Mouse (Mus musculus) liver, embryonic 14.5 days (tissue): ENCODE results near the gene Bcl2l11. TPM values are rescaled to one million over a fixed set of nuclear protein-coding genes. Genes with fewer than 3 reads are reported as not detected.

ENCODE experiments used
- ATAC-seq: fragments of 200-750 bp; cut with Nextera tagmentation; 2 replicates; pipeline ENCODE4 v1.8.0; 2017; ENCODE audit warnings: moderate number of reproducible peaks, mild to moderate bottlenecking, moderate library complexity; ENCODE audit not compliant: insufficient read depth
- DNase-seq, 3 experiments: peaks; one replicate each; pipeline ENCODE4 v3.0.0-alpha.2; 2012 to 2013; ENCODE audit warnings: low read depth in 3 of 3, low spot score in 3 of 3
- H3K27ac ChIP-seq: fragments of 300-500 bp; sonication (generic); 2 replicates; pipeline ENCODE4 v1.5.1; 2014; ENCODE audit warnings: moderate library complexity, mild to moderate bottlenecking, control low read depth, inconsistent platforms
- H3K27me3 ChIP-seq: fragments of 300-500 bp; sonication (generic); 2 replicates; pipeline ENCODE4 v1.6.1; 2014; ENCODE audit warnings: mild to moderate bottlenecking, low read length, moderate library complexity; ENCODE audit not compliant: control insufficient read depth, insufficient read depth
- H3K36me3 ChIP-seq: fragments of 300-500 bp; sonication (generic); replicated peaks from 2 replicates; pipeline ENCODE4 v1.6.1; 2014; ENCODE audit warnings: low read depth; ENCODE audit not compliant: control insufficient read depth, insufficient read depth
- H3K4me1 ChIP-seq, 2 experiments: fragments of 200-500 bp in 1 of 2; fragments of 300-500 bp in 1 of 2; sonication (generic) in 1 of 2; replicated peaks; 2 replicates each; pipeline ENCODE4 v1.6.1; 2012 to 2014; ENCODE audit warnings: antibody characterized with exemption in 1 of 2, inconsistent platforms in 1 of 2, low read length in 1 of 2; ENCODE audit not compliant: control insufficient read depth in 2 of 2, insufficient read depth in 2 of 2
- H3K4me2 ChIP-seq: fragments of 300-500 bp; sonication (generic); 2 replicates; pipeline ENCODE4 v1.6.1; 2014; ENCODE audit warnings: low read depth, mild to moderate bottlenecking, control low read depth, moderate library complexity
- H3K4me3 ChIP-seq, 2 experiments: fragments of 200-500 bp in 1 of 2; fragments of 300-500 bp in 1 of 2; sonication (generic) in 1 of 2; 2 replicates each; pipeline ENCODE4 v1.5.1; 2012 to 2014; ENCODE audit warnings: low read depth in 2 of 2, low read length in 2 of 2, mild to moderate bottlenecking in 2 of 2, control low read depth in 1 of 2, inconsistent platforms in 1 of 2, moderate library complexity in 1 of 2; ENCODE audit not compliant: insufficient read depth in 1 of 2
- H3K9ac ChIP-seq: fragments of 300-500 bp; sonication (generic); replicated peaks from 2 replicates; pipeline ENCODE4 v1.6.1; 2014; ENCODE audit warnings: mild to moderate bottlenecking, control low read depth, moderate library complexity
- H3K9me3 ChIP-seq: fragments of 300-500 bp; sonication (generic); 2 replicates; pipeline ENCODE4 v1.6.1; 2016; ENCODE audit warnings: low read length, mixed read lengths; ENCODE audit not compliant: control insufficient read depth
- CTCF ChIP-seq: IDR thresholded peaks from 2 replicates; pipeline ENCODE4 v1.5.1; 2016; ENCODE audit warnings: antibody characterized with exemption, low read depth, control low read depth
- EP300 ChIP-seq: IDR thresholded peaks from 2 replicates; pipeline ENCODE4 v1.6.1; 2016; ENCODE audit warnings: antibody characterized with exemption, low read depth
- WGBS: fragments of 180-500 bp; shearing (Covaris S2); extraction: QIAGEN DNeasy Blood & Tissue Kit; methylation state at CpG from one replicate; pipeline ENCODE4 v1.1.7; 2014; ENCODE audit not compliant: insufficient replicate concordance; 5-methylcytosine and 5-hydroxymethylcytosine counted together
- polyA plus RNA-seq, 2 experiments: library from polyadenylated mRNA; depleted of rRNA in 1 of 2; stranded (reverse) in 1 of 2; unstranded in 1 of 2; fragments of >200 nt; fragmentation: Nextera tagmentation in 1 of 2; extraction: Ambion mirVana in 1 of 2; gene quantifications; 2 replicates each; pipeline versions ENCODE4 v1.2.1 to v1.2.3; 2012 to 2014

Gene Bcl2l11
- polyA plus RNA-seq, 2 experiments = 3.3 to 4.5 TPM

DNA sequence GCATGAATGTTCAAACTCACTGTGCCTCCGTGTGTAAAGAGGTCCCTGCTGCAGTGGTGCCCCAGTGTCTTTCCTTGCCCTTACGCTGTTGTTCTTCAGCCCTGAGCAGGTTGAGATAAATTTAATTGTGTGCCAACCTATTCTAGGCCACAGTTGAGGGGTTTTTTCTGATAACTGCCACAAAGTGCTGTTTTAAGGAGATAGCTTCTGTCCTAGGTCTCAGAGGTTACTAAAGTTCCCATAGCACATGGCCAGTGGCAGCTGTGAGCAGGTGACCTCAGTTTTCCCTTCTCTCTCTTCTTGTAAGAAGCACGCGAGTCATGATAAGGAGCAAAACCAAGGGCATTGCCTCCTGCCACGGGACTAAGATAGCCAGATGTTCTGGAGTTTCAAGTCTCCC lies 41.2 kb upstream of the Bcl2l11 start:
- no peaks in the 10 kb centered on the region for H3K27me3 ChIP-seq
- ATAC-seq (peak; percentile 82), DNase-seq (peak; percentile 30 to 40 (median 35))
- H3K9me3 ChIP-seq = no peaks in the 10 kb centered on the region
- no peak overlapping the region for H3K9ac ChIP-seq
- 16% methylated on average over 5 of the region's 5 CpGs for WGBS
- TF ChIP-seq CTCF = no peak
- TF ChIP-seq EP300 = peak; percentile 79
- no peak overlapping the region for H3K27ac ChIP-seq
- H3K36me3 ChIP-seq = no peaks in the 10 kb centered on the region
- H3K4me1 ChIP-seq = peaks cover 0 to 19% of the 10 kb centered on the region in 2 experiments; a peak in 2 of 4 replicates
- no peak overlapping the region for H3K4me2 ChIP-seq
- no peak overlapping the region for H3K4me3 ChIP-seq

DNA sequence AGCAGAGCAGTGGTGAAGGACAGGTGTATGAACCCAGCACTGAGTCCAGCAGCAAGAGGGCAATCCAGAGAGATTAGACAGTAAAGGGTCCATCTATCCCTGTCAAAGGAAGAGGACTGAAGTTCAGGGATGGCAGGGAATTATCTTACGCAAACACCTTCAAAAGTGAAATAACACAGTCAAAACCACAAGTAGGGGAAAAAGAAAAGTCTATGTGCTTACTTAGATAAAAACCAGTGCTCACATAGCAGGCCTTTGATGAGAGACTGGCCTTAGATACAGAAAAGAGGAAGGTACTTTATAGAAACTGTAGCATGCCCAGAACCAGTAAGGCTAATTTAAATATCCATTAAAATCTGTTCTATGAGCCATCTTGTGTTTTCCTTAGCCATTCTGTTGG lies 40.4 kb upstream of the Bcl2l11 start:
- no peak overlapping the region for H3K9ac ChIP-seq
- WGBS = 41% methylated on average over 1 of the region's 1 CpGs
- H3K27me3 ChIP-seq = no peaks in the 10 kb centered on the region
- DNase-seq (no peak), ATAC-seq (0 out of 2 replicates have a peak, but pooled peaks have one; percentile 13)
- peaks cover 0 to 19% of the 10 kb centered on the region in 2 experiments; a peak in 2 of 4 replicates for H3K4me1 ChIP-seq
- TF ChIP-seq CTCF (no peak), EP300 (no peak; the same call in 1 of the 2 replicates)
- no peak overlapping the region for H3K4me3 ChIP-seq
- no peaks in the 10 kb centered on the region for H3K9me3 ChIP-seq
- H3K36me3 ChIP-seq = no peaks in the 10 kb centered on the region
- H3K4me2 ChIP-seq = no peak overlapping the region
- H3K27ac ChIP-seq = no peak overlapping the region

DNA sequence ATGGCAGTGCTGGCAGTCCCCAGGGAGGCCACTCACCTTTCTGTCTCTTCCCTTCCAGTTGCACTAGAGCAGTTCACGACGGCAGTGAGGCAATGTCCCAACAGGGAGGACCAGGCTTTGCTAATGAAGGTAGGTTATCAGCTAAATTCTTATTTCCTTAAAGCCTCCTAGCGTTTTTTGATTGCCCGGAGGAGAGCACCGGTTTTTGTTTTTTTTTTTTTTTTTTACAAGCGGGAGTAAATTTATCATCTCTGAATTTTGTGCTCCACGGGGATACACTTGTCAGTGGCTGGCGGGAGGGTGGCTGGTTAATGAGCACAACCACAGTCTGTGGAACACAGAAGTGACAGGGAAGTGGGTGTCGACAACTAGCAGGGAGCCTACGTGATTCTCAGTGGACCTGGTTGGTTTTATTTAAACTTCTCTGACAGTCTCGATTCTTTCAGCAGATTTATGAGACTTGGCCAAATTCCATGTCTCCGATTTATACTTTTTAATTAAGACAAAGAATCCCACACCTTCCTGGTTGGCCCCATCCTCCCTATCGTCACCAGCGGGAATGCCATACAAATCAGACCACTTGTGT lies 39.4 kb upstream of the Bcl2l11 start:
- H3K9me3 ChIP-seq = no peaks in the 10 kb centered on the region
- no peak overlapping the region for H3K27ac ChIP-seq
- DNase-seq (no peak), ATAC-seq (no peak)
- no peak overlapping the region for H3K4me3 ChIP-seq
- no peak overlapping the region for H3K4me2 ChIP-seq
- WGBS = 42% methylated on average over 14 of the region's 14 CpGs
- H3K9ac ChIP-seq = no peak overlapping the region
- no peaks in the 10 kb centered on the region for H3K36me3 ChIP-seq
- H3K27me3 ChIP-seq = no peaks in the 10 kb centered on the region
- peaks cover 0 to 19% of the 10 kb centered on the region in 2 experiments; a peak in 2 of 4 replicates for H3K4me1 ChIP-seq
- TF ChIP-seq CTCF (no peak), EP300 (no peak)

DNA sequence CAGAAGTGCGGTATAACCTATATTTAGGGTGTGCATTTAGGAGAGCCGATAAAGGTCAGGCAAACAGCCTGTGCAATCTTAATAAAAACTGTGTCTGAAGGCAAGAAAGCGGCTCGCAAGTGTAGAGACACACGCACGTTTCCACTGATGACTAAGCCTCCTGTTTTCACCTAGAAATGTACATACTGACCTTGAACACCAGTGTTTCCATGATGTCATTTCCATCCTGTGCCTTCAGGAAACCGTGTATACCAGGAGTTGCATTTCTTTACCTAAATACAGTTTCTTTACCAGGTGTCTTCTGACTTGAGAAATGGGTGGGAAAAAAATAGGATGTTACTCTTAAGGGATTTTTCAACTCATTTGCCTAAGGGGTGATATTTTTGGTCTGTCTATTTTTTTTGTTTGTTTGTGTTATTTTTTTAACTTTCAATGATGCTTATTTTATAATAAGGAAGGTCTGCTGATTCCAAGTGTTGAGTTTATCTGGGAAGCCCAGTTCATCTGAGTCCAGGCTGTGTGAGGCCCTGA lies 38.8 kb upstream of the Bcl2l11 start:
- Histone ChIP-seq H3K36me3 (no peaks in the 10 kb centered on the region), H3K4me1 (peaks cover 0 to 19% of the 10 kb centered on the region in 2 experiments; a peak in 2 of 4 replicates), H3K27ac (no peak overlapping the region), H3K4me2 (no peak overlapping the region), H3K27me3 (no peaks in the 10 kb centered on the region), H3K4me3 (no peak overlapping the region), H3K9ac (no peak overlapping the region), H3K9me3 (no peaks in the 10 kb centered on the region)
- no peak for ATAC-seq
- TF ChIP-seq CTCF = no peak
- TF ChIP-seq EP300 = no peak
- WGBS = 70% methylated on average over 7 of the region's 7 CpGs
- DNase-seq = no peak

DNA sequence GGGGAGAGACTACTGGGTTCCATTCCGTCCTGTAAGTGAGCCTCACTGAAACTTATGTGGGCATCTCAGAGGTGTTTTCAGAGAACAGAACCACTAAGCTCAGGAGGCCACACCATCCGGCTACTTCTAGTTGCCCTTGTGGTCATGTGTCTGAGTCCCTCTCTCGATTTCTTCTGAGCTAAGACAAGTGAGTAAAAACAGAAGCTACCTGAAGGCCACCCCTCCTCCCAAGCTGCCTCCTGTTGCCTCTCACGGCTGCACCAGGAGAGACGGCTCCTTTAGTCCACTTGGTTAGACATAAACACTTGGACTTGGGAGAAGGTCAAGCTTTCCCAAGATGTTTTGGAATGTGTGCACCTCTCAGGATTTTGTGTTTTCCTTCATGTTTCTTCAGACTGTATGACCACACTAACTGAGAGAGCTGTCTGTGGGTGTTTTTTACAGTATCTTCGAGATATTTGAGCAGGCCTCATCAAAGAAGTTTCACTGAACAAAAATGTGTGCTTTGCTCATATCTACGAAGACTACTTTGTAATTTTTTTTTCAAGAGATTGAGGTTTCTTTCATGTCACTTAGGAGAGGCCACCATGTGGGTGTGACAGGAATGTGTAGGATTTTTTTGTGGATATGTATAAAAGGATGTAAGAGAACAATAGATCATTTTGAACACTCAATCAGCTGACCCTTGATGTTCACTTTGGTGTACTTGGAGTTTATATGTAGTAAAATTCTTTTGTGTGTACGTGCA lies 37.9 kb upstream of the Bcl2l11 start:
- Histone ChIP-seq H3K4me1 (peaks cover 0 to 19% of the 10 kb centered on the region in 2 experiments; a peak in 2 of 4 replicates), H3K27me3 (no peaks in the 10 kb centered on the region), H3K4me2 (no peak overlapping the region), H3K36me3 (no peaks in the 10 kb centered on the region), H3K9me3 (no peaks in the 10 kb centered on the region), H3K27ac (no peak overlapping the region), H3K4me3 (no peak overlapping the region), H3K9ac (no peak overlapping the region)
- ATAC-seq (no peak), DNase-seq (no peak)
- 61% methylated on average over 8 of the region's 8 CpGs for WGBS
- TF ChIP-seq CTCF = no peak
- TF ChIP-seq EP300 = no peak
